Mouse (Mus musculus): Measurements from ENCODE around the gene Ppig. TPM values are rescaled to one million over a fixed set of nuclear protein-coding genes. Genes with fewer than 3 reads are reported as not detected.
A peak's percentile ranks its signal among the peaks of the same experiment; 100 is the strongest.

Ppig gene
- total and polyA plus RNA-seq, 2 experiments from 2014 or later: 13.6 to 140 TPM

GRCm38 (mm10) chr2:69719121-69719520 is 3.2 kb upstream of the Ppig start:
- Histone ChIP-seq H3K4me3 (ENCODE audit: low read depth, low read length) (no peak overlapping the region), H3K9me3 (ENCODE audit: low read length) (no peaks in the 10 kb centered on the region), H3K4me1 (ENCODE audit: insufficient read depth, low read length) (peaks cover 3% of the 10 kb centered on the region; the same call in 1 of the 2 replicates), H3K27ac (ENCODE audit: low read depth, low read length) (no peak overlapping the region), H3K36me3 (ENCODE audit: insufficient read depth, low read length) (no peaks in the 10 kb centered on the region), H3K4me2 (ENCODE audit: low read depth, low read length, poor library complexity, severe bottlenecking) (no peak overlapping the region), H3K27me3 (ENCODE audit: insufficient read depth, low read length) (no peaks in the 10 kb centered on the region), H3K9ac (replicated peaks; ENCODE audit: low read length, poor library complexity, severe bottlenecking) (no peak overlapping the region)
- WGBS: 93% methylated on average over 1 of the region's 1 CpGs
- no peak for DNase-seq (ENCODE audit: low spot score)
- no peak for TF ChIP-seq CTCF (IDR thresholded peaks at IDR 0.05)
- ATAC-seq (ENCODE audit: low FRiP score): no peak

DNA sequence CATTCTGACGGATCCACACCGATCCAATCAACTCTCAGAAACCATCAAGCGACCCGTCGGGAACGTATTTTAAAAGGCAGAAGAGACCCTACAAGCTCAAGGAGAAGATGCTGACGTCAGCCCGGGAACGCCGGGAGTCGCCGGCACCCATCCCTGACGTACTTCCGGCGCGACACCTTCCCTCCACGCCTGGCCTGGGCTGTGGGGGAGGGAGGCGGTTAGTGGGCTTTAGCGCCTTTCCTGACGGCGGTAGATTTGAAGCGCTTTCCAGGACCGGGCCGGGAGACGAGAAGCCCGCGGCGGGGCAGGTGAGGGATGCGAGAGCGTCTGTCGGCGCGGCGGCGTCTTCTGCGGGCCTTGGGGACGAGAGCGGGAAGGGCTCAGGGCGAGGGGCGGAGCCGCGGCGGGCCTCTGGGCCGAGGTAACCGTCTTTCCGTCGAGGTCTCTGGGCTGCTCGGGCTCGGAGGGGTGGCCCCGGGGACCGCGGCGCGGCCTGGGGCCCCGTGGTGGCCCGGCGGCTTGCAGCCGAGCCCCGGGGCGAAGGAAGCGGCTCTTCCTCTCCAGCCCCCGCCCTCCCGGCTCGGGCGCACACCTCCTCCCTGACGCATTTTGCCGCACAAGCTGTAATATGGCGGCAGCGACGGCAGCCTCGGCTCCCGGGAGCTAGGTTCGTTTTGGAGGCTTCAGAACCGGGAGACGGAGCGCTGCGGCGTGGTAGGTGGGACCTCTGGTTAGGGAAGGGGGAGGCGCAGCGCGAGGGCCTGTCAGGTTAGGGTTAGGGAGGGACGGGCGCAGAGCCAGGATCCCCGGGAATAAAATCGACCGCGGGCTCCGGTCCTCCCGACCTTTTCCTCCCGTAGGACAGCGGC is 539 bp downstream of the Ppig start:
- H3K4me2 ChIP-seq (ENCODE audit: low read depth, low read length, poor library complexity, severe bottlenecking): peak overlapping the region; percentile 69
- no peaks in the 10 kb centered on the region for H3K36me3 ChIP-seq (ENCODE audit: insufficient read depth, low read length)
- no peaks in the 10 kb centered on the region for H3K9me3 ChIP-seq (ENCODE audit: low read length)
- no peak for TF ChIP-seq CTCF (IDR thresholded peaks at IDR 0.05)
- peak overlapping the region; percentile 89 for H3K4me3 ChIP-seq (ENCODE audit: low read depth, low read length)
- peak overlapping the region; percentile 82 for H3K9ac ChIP-seq (replicated peaks; ENCODE audit: low read length, poor library complexity, severe bottlenecking)
- no peaks in the 10 kb centered on the region for H3K27me3 ChIP-seq (ENCODE audit: insufficient read depth, low read length)
- WGBS: under 1% methylated on average over 63 of the region's 91 CpGs
- ATAC-seq (ENCODE audit: low FRiP score): peak; percentile 98
- H3K4me1 ChIP-seq (ENCODE audit: insufficient read depth, low read length): peaks cover 3% of the 10 kb centered on the region; the same call in 1 of the 2 replicates
- H3K27ac ChIP-seq (ENCODE audit: low read depth, low read length): peak overlapping the region; percentile 83
- peak; percentile 97 for DNase-seq (ENCODE audit: low spot score)

GRCm38 (mm10) chr2:69723519-69723825 is 1.1 kb downstream of the Ppig start:
- under 1% methylated on average over 13 of the region's 13 CpGs for WGBS
- peak; percentile 2 for DNase-seq (ENCODE audit: low spot score)
- peak overlapping the region; percentile 69 for H3K4me2 ChIP-seq (ENCODE audit: low read depth, low read length, poor library complexity, severe bottlenecking)
- peak overlapping the region; percentile 82 for H3K9ac ChIP-seq (replicated peaks; ENCODE audit: low read length, poor library complexity, severe bottlenecking)
- peak overlapping the region; percentile 83; the same call in 1 of the 2 replicates for H3K27ac ChIP-seq (ENCODE audit: low read depth, low read length)
- peak overlapping the region; percentile 89 for H3K4me3 ChIP-seq (ENCODE audit: low read depth, low read length)
- H3K9me3 ChIP-seq (ENCODE audit: low read length): no peaks in the 10 kb centered on the region
- no peak for TF ChIP-seq CTCF (IDR thresholded peaks at IDR 0.05)
- no peak for ATAC-seq (ENCODE audit: low FRiP score)
- H3K27me3 ChIP-seq (ENCODE audit: insufficient read depth, low read length): no peaks in the 10 kb centered on the region
- H3K4me1 ChIP-seq (ENCODE audit: insufficient read depth, low read length): peaks cover 3% of the 10 kb centered on the region; the same call in 1 of the 2 replicates
- H3K36me3 ChIP-seq (ENCODE audit: insufficient read depth, low read length): no peaks in the 10 kb centered on the region

- Histone ChIP-seq H3K36me3 (ENCODE audit: insufficient read depth, low read length) (peaks cover 15% of the 10 kb centered on the region), H3K4me3 (ENCODE audit: low read depth, low read length) (no peak overlapping the region), H3K4me1 (ENCODE audit: insufficient read depth, low read length) (no peaks in the 10 kb centered on the region), H3K9ac (replicated peaks; ENCODE audit: low read length, poor library complexity, severe bottlenecking) (no peak overlapping the region), H3K27ac (ENCODE audit: low read depth, low read length) (no peak overlapping the region), H3K9me3 (ENCODE audit: low read length) (no peaks in the 10 kb centered on the region), H3K27me3 (ENCODE audit: insufficient read depth, low read length) (no peaks in the 10 kb centered on the region), H3K4me2 (ENCODE audit: low read depth, low read length, poor library complexity, severe bottlenecking) (no peak overlapping the region)
- peak; percentile 58 for TF ChIP-seq CTCF (IDR thresholded peaks at IDR 0.05)
- ATAC-seq (ENCODE audit: low FRiP score) (no peak), DNase-seq (ENCODE audit: low spot score) (no peak)
- WGBS: 80% methylated on average over 1 of the region's 1 CpGs
Observed at GRCm38 (mm10) chr2:69745091-69745490, 22.7 kb downstream of the Ppig start.

DNA sequence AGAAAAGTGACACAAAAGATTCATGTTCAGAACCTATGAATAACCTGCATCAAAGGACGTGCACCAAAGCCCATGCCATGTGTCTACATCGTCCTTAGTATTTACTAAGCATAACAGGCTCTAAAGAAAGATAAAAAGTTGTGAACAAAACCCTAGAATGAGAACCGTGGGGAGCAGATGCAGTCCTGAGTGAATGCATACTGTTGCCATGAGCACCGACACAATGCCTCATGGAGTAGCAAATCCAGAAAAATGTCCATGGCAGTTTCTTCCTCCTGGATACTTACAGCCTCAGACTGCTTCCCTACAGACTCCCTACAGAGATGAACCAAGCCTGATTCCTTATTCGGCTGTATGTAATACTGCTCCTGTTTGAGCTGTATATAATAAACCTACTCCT is 38.6 kb downstream of the Ppig start:
- ATAC-seq (ENCODE audit: low FRiP score): no peak

DNA sequence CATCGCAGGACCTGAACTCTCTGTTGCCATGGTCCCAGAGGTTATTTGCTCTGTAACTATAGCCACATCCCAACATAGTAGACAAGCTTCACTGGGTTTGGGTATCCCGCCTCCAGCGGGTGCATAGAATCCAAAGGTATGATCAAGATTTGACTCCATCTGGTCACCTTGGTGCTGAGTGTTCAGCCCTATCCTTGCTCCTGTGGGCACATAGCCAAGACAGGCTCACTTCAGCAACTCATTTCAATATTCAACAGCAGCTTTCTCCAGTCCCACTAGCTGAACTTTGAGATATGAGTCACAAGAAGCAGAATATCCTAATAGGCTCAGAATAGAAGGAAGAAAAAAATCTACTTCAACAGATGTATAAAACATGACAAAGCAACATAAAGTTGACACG is 41.0 kb downstream of the Ppig start:
- H3K27me3 ChIP-seq (ENCODE audit: insufficient read depth, low read length): no peaks in the 10 kb centered on the region
- 70% methylated on average over 4 of the region's 4 CpGs for WGBS
- H3K36me3 ChIP-seq (ENCODE audit: insufficient read depth, low read length): no peaks in the 10 kb centered on the region
- no peaks in the 10 kb centered on the region for H3K4me1 ChIP-seq (ENCODE audit: insufficient read depth, low read length)
- TF ChIP-seq CTCF (IDR thresholded peaks at IDR 0.05): no peak
- no peak for DNase-seq (ENCODE audit: low spot score)
- no peak overlapping the region for H3K4me3 ChIP-seq (ENCODE audit: low read depth, low read length)
- no peak overlapping the region for H3K9ac ChIP-seq (replicated peaks; ENCODE audit: low read length, poor library complexity, severe bottlenecking)
- no peak overlapping the region for H3K27ac ChIP-seq (ENCODE audit: low read depth, low read length)
- H3K4me2 ChIP-seq (ENCODE audit: low read depth, low read length, poor library complexity, severe bottlenecking): no peak overlapping the region
- no peak for ATAC-seq (ENCODE audit: low FRiP score)
- no peaks in the 10 kb centered on the region for H3K9me3 ChIP-seq (ENCODE audit: low read length)

More for the DNA sequence above, 38.6 kb downstream of the Ppig start:
- no peaks in the 10 kb centered on the region for H3K4me1 ChIP-seq (ENCODE audit: insufficient read depth, low read length)
- no peak overlapping the region for H3K4me3 ChIP-seq (ENCODE audit: low read depth, low read length)
- no peak for TF ChIP-seq CTCF (IDR thresholded peaks at IDR 0.05)
- no peak overlapping the region for H3K9ac ChIP-seq (replicated peaks; ENCODE audit: low read length, poor library complexity, severe bottlenecking)
- H3K4me2 ChIP-seq (ENCODE audit: low read depth, low read length, poor library complexity, severe bottlenecking): no peak overlapping the region
- no peaks in the 10 kb centered on the region for H3K36me3 ChIP-seq (ENCODE audit: insufficient read depth, low read length)
- DNase-seq (ENCODE audit: low spot score): peak; percentile 17
- no peak overlapping the region for H3K27ac ChIP-seq (ENCODE audit: low read depth, low read length)
- H3K27me3 ChIP-seq (ENCODE audit: insufficient read depth, low read length): no peaks in the 10 kb centered on the region
- 10% methylated on average over 5 of the region's 5 CpGs for WGBS
- no peaks in the 10 kb centered on the region for H3K9me3 ChIP-seq (ENCODE audit: low read length)
